In the genomic region with DNA sequence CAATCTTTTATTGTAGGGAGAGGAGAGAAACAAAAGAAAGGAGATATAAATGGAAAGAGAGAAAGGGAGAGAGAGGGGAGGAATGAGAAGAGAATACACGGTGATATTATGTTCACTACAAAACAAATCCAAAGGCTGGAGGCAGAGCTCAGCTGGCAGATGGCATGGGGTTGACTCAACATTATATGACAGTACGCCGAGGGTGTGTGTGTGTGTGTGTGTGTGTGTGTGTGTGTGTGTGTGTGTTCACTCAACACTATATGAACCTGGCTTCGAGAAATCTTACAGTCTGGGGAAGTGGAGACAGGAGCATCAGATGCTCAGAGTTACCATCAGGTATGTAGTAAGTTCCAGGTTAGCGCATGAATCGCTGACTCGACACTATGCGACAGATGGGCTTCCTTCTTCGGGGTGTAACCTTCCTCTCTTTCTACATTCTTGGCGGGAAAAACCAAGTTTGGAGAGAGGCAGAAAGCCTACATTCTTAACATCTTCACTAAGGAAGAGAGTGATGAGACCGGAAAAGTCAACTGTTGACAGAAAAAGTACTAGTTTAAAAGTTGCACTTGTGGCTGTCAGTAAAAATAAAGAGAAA, we compare ENCODE assay signal across 10 mouse cellular contexts. TPM values are rescaled to one million over a fixed set of nuclear protein-coding genes. Genes with fewer than 3 reads are reported as not detected.
DNase-seq lines count a peak whose midpoint lies in the region; ATAC-seq and TF ChIP-seq lines count a peak whose summit lies in the region.
"Had no signal": no experiment of that assay in that cellular context is flagged by ENCODE, and none has a peak within 500 bp of the region (broad histone marks: within the 10 kb centered on the region; RNA-seq: fewer than 3 reads in every experiment).

No protein-coding gene starts in this region.

- peak overlapping the region; percentile 72 for H3K4me2 ChIP-seq in heart, embryonic 15.5 days
- peak overlapping the region; percentile 77 for H3K4me2 ChIP-seq in forebrain, embryonic 13.5 days
- H3K4me2 ChIP-seq in midbrain, embryonic 14.5 days (ENCODE audit: low read length) = peak overlapping the region; percentile 78

- H3K27me3 ChIP-seq in heart, embryonic 15.5 days = peaks cover 6% of the 10 kb centered on the region; the same call in 1 of the 2 replicates
- no peaks in the 10 kb centered on the region for H3K27me3 ChIP-seq in forebrain, embryonic 13.5 days
- H3K27me3 ChIP-seq in midbrain, embryonic 14.5 days (ENCODE audit: control insufficient read depth, insufficient read depth, low read length) = no peaks in the 10 kb centered on the region
- H3K27me3 ChIP-seq in thymus, adult 2 months (ENCODE audit: control insufficient read depth, insufficient read depth, low read length) = no peaks in the 10 kb centered on the region
- H3K27me3 ChIP-seq: Patski had no signal

- no peak for ATAC-seq in heart, embryonic 15.5 days (replicated peaks; ENCODE audit: insufficient number of reproducible peaks, insufficient read depth, low FRiP score, low read depth)
- ATAC-seq in forebrain, embryonic 13.5 days = no peak
- no peak for ATAC-seq in midbrain, embryonic 14.5 days (ENCODE audit: low FRiP score, low TSS enrichment)
- ATAC-seq: liver, postnatal 0 days; Patski had no signal

- DNase-seq in heart, postnatal 36 days = no peak
- DNase-seq in 3T3-L1 (ENCODE audit: low read depth, low spot score) = peak; percentile 14
- no peak for DNase-seq in midbrain, embryonic 14.5 days
- no peak for DNase-seq in thymus, adult 2 months
- no peak for DNase-seq in Muller cell, postnatal 12 days (ENCODE audit: inconsistent ontology term)
- no peak for DNase-seq in ovary, adult 18-20 months (ENCODE audit: low spot score)

- H3K9ac ChIP-seq in heart, embryonic 15.5 days = no peak overlapping the region
- H3K9ac ChIP-seq in forebrain, embryonic 13.5 days = no peak overlapping the region
- H3K9ac ChIP-seq in midbrain, embryonic 14.5 days (replicated peaks; ENCODE audit: low read length) = no peak overlapping the region
- H3K9ac ChIP-seq: liver, postnatal 0 days had no signal

- no peak overlapping the region for H3K27ac ChIP-seq in heart, embryonic 15.5 days
- H3K27ac ChIP-seq in forebrain, embryonic 13.5 days = no peak overlapping the region
- H3K27ac ChIP-seq in midbrain, embryonic 14.5 days (replicated peaks; ENCODE audit: low read depth, low read length) = no peak overlapping the region
- no peak overlapping the region for H3K27ac ChIP-seq in thymus, adult 2 months (ENCODE audit: control insufficient read depth, insufficient read depth, low read length)

- no peaks in the 10 kb centered on the region for H3K36me3 ChIP-seq in heart, embryonic 15.5 days
- H3K36me3 ChIP-seq in forebrain, embryonic 13.5 days (ENCODE audit: poor library complexity, severe bottlenecking) = no peaks in the 10 kb centered on the region
- H3K36me3 ChIP-seq in midbrain, embryonic 14.5 days (ENCODE audit: control insufficient read depth, insufficient read depth, low read length) = no peaks in the 10 kb centered on the region
- no peaks in the 10 kb centered on the region for H3K36me3 ChIP-seq in thymus, adult 2 months (ENCODE audit: control insufficient read depth, insufficient read depth, low read length)

- 82% methylated on average over 11 of the region's 11 CpGs for WGBS in heart, embryonic 15.5 days
- 82% methylated on average over 11 of the region's 11 CpGs for WGBS in forebrain, embryonic 13.5 days
- 87% methylated on average over 11 of the region's 11 CpGs for WGBS in midbrain, embryonic 14.5 days
- 88% methylated on average over 11 of the region's 11 CpGs for WGBS in thymus, adult 2 months

- no peak for TF ChIP-seq POLR2A in thymus, adult 2 months (IDR thresholded peaks at IDR 0.05; ENCODE audit: control insufficient read depth, extremely low read depth, insufficient read depth, low read length, poor library complexity)

- TF ChIP-seq CTCF in thymus, adult 2 months (IDR thresholded peaks at IDR 0.05; ENCODE audit: borderline replicate concordance, control insufficient read depth, extremely low read depth, insufficient read depth, low read length, poor library complexity) = no peak

- peaks cover 10% of the 10 kb centered on the region; the same call in 1 of the 2 replicates for H3K4me1 ChIP-seq in heart, embryonic 15.5 days (replicated peaks)
- H3K4me1 ChIP-seq in forebrain, embryonic 13.5 days = peaks cover 8% of the 10 kb centered on the region; the same call in 1 of the 2 replicates
- peaks cover 4% of the 10 kb centered on the region for H3K4me1 ChIP-seq in midbrain, embryonic 14.5 days (ENCODE audit: control insufficient read depth, insufficient read depth, low read length)
- no peaks in the 10 kb centered on the region for H3K4me1 ChIP-seq in thymus, adult 2 months (replicated peaks; ENCODE audit: control insufficient read depth, insufficient read depth, low read length)

- no peaks in the 10 kb centered on the region for H3K9me3 ChIP-seq in heart, embryonic 15.5 days (replicated peaks)
- no peaks in the 10 kb centered on the region for H3K9me3 ChIP-seq in forebrain, embryonic 13.5 days (replicated peaks)
- no peaks in the 10 kb centered on the region for H3K9me3 ChIP-seq in midbrain, embryonic 14.5 days (ENCODE audit: control insufficient read depth, low read length)

- intact Hi-C loops in heart, postnatal 36 days (cut with DNase I) = no loop called here

- no peak overlapping the region for H3K4me3 ChIP-seq in heart, embryonic 15.5 days
- no peak overlapping the region for H3K4me3 ChIP-seq in forebrain, embryonic 13.5 days
- H3K4me3 ChIP-seq in midbrain, embryonic 14.5 days (replicated peaks; ENCODE audit: low read depth, low read length) = no peak overlapping the region
- H3K4me3 ChIP-seq in thymus, adult 2 months (ENCODE audit: control insufficient read depth, insufficient read depth, low read length) = no peak overlapping the region

RNA-seq across cellular contexts. Expression of a gene that starts 0.5 kb away (rescaled TPM):
- 0.95 and 1.1 TPM in 2 replicates for polyA plus RNA-seq in heart, embryonic 15.5 days (2015; fragmentation: Nextera tagmentation; extraction: Ambion mirVana)
- under 1 TPM; 0.30 to 0.31 TPM for total RNA-seq in heart, postnatal 36 days (2021)
- polyA plus RNA-seq in forebrain, embryonic 13.5 days (2015; fragmentation: Nextera tagmentation; extraction: Ambion mirVana) = 0.10 and 0.13 TPM in 2 replicates
- polyA plus RNA-seq in midbrain, embryonic 14.5 days (2014; fragmentation: Nextera tagmentation; extraction: Ambion mirVana) = 0.16 and 0.37 TPM in 2 replicates
- polyA plus RNA-seq in thymus, adult 2 months (2012; rRNA removed) = 0.05 and 0.20 TPM in 2 replicates
- polyA plus RNA-seq: liver, postnatal 0 days had no signal
